Mouse (Mus musculus) stomach, postnatal 0 days (tissue): ENCODE data around the gene Abcg4.

ENCODE experiments used
- CTCF ChIP-seq: IDR thresholded peaks from 2 replicates; pipeline ENCODE4 v1.5.1; 2016; ENCODE audit warnings: antibody characterized with exemption, low read depth, mild to moderate bottlenecking, moderate library complexity
- EP300 ChIP-seq: optimal IDR thresholded peaks from 2 replicates; pipeline ENCODE3; 2016; ENCODE audit warnings: antibody characterized with exemption

DNA sequence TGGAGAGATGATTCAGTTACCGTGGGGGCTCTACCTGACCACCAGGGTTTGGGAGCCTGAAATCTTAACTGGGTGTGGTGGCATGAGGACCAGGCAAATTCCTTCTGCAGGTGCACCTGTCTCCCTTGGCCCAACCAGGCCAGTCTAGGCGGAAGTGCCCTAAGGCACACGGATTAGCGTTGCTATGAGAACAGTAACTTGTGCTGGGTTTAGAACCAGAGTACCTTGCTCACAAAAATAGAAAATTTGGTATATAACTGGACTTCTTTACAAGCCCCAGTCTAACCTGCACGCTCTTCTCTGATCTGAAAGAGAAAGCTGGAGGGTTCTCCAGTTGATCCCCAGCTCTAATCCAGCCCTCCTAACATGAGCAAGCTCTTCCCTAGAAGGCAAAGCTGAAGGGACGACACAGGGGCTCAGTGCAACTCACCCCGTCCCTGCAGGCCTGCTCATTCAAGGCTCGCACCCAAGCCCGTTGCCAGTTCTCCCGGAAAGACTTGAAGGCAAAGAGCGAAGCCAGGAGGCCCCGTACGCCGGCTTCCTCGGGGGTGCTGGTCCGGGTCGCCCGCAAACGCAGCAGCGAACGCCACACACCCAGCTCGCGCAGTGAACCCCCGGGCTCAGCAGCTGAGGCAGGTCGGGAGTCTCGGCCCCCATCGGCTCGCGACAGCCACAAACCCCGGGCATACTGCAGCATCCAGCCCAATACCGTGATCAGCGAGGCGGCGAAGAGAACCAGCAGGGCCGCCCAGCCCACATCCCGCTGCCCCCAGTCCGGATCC, 30.9 kb upstream of the Abcg4 start:
- no peak for TF ChIP-seq EP300
- TF ChIP-seq CTCF = no peak
